Mouse (Mus musculus) stomach, postnatal 0 days (tissue): ENCODE measurements at regions not wholly inside any gene's neighbourhood (a gene's known extent, or its start where the extent isn't known, plus 50 kb on each side); places are given as distances from the start of the nearest gene placed in this dataset.

Experiments used
- CTCF ChIP-seq: IDR thresholded peaks from 2 replicates; pipeline ENCODE4 v1.5.1; 2016; ENCODE audit warnings: antibody characterized with exemption, low read depth, mild to moderate bottlenecking, moderate library complexity
- EP300 ChIP-seq: optimal IDR thresholded peaks from 2 replicates; pipeline ENCODE3; 2016; ENCODE audit warnings: antibody characterized with exemption

- no peak for TF ChIP-seq EP300
- no peak for TF ChIP-seq CTCF
These were observed 114.8 kb upstream of the Spred2 start for GRCm38 (mm10) chr11:19809359-19809758.
